In the genomic region with DNA sequence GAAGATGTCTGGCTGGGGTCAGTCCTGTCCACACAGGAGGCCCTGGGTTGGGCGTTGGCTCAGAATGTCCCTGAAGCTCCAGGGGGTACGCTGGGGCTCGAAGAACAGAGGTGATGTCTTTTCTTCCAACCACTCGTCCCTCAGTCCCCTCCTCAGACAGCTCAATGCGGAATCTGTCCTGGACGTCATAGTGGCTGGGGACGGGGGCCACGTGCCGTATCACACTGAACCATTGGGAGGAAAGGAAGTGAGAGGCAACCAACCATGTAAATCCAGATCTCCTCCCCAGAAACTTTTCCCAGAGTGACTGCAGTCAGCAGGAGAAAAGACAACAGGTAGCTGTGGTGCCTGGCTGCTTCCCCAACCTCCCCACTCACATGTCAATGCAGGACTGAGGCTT, we compare ENCODE assay signal across 8 mouse cellular contexts. TPM values are rescaled to one million over a fixed set of nuclear protein-coding genes. Genes with fewer than 3 reads are reported as not detected.
DNase-seq lines count a peak whose midpoint lies in the region; ATAC-seq lines count a peak whose summit lies in the region.

No protein-coding gene starts in this region.

- DNase-seq in cerebellum, adult 9-11 months: peak; percentile 52
- no peak for DNase-seq in cerebellum, postnatal 25 days
- peak; percentile 53 for DNase-seq in 416B (ENCODE audit: low read depth)
- no peak for DNase-seq in forebrain, embryonic 14.5 days (ENCODE audit: low spot score)
- DNase-seq in embryo, embryonic 11 days: no peak
- DNase-seq in urinary bladder, adult 18-20 months (ENCODE audit: low spot score in 2 of 2): no peak
- DNase-seq in frontal cortex, postnatal 14 days (ENCODE audit: low spot score in 2 of 2): no peak

- H3K36me3 ChIP-seq in forebrain, embryonic 14.5 days (ENCODE audit: control insufficient read depth, insufficient read depth, low read length): no peaks in the 10 kb centered on the region
- peaks cover 16% of the 10 kb centered on the region for H3K36me3 ChIP-seq in liver, embryonic 12.5 days

- H3K4me1 ChIP-seq in forebrain, embryonic 14.5 days (ENCODE audit: control insufficient read depth, insufficient read depth, low read length): peaks cover 18% of the 10 kb centered on the region
- H3K4me1 ChIP-seq in liver, embryonic 12.5 days: peaks cover 71% of the 10 kb centered on the region

- no peaks in the 10 kb centered on the region for H3K27me3 ChIP-seq in forebrain, embryonic 14.5 days (replicated peaks; ENCODE audit: control insufficient read depth, insufficient read depth, low read length)
- H3K27me3 ChIP-seq in liver, embryonic 12.5 days (replicated peaks): no peaks in the 10 kb centered on the region

- no peaks in the 10 kb centered on the region for H3K9me3 ChIP-seq in forebrain, embryonic 14.5 days (replicated peaks; ENCODE audit: control insufficient read depth, low read length)
- H3K9me3 ChIP-seq in liver, embryonic 12.5 days (replicated peaks): no peaks in the 10 kb centered on the region

- no peak for ATAC-seq in forebrain, embryonic 14.5 days
- no peak for ATAC-seq in liver, embryonic 12.5 days

- peak overlapping the region; percentile 74 for H3K4me3 ChIP-seq in forebrain, embryonic 14.5 days (ENCODE audit: low read depth, low read length)
- H3K4me3 ChIP-seq in liver, embryonic 12.5 days: peak overlapping the region; percentile 78

- no peak overlapping the region for H3K27ac ChIP-seq in forebrain, embryonic 14.5 days (ENCODE audit: low read depth, low read length)
- peak overlapping the region; percentile 79 for H3K27ac ChIP-seq in liver, embryonic 12.5 days

- H3K4me2 ChIP-seq in forebrain, embryonic 14.5 days (ENCODE audit: low read length): peak overlapping the region; percentile 95
- peak overlapping the region; percentile 96 for H3K4me2 ChIP-seq in liver, embryonic 12.5 days

- WGBS in forebrain, embryonic 14.5 days: 68% methylated on average over 9 of the region's 9 CpGs
- WGBS in liver, embryonic 12.5 days (ENCODE audit: insufficient replicate concordance): 37% methylated on average over 9 of the region's 9 CpGs

- H3K9ac ChIP-seq in forebrain, embryonic 14.5 days (ENCODE audit: low read length): peak overlapping the region; percentile 86
- peak overlapping the region; percentile 85 for H3K9ac ChIP-seq in liver, embryonic 12.5 days

RNA-seq across cellular contexts. Expression of a gene that starts 1.3 kb away (rescaled TPM):
- polyA plus RNA-seq in forebrain, embryonic 14.5 days (2014; fragmentation: Nextera tagmentation; extraction: Ambion mirVana): 44.4 and 58.4 TPM in 2 replicates
- 45.5 and 48.4 TPM in 2 replicates for polyA plus RNA-seq in liver, embryonic 12.5 days (2016; fragmentation: Nextera tagmentation; extraction: Ambion mirVana)

RNA-seq across cellular contexts. Expression of a gene that starts 14.0 kb away (rescaled TPM):
- polyA plus RNA-seq in forebrain, embryonic 14.5 days (2014; fragmentation: Nextera tagmentation; extraction: Ambion mirVana): 10.5 and 12.3 TPM in 2 replicates
- 21.1 and 22.1 TPM in 2 replicates for polyA plus RNA-seq in liver, embryonic 12.5 days (2016; fragmentation: Nextera tagmentation; extraction: Ambion mirVana)

RNA-seq across cellular contexts. Expression of a gene that starts 29.2 kb away (rescaled TPM):
- 0.10 TPM in 1 of 2 replicates, not detected in the other for polyA plus RNA-seq in forebrain, embryonic 14.5 days (2014; fragmentation: Nextera tagmentation; extraction: Ambion mirVana)
- 0.10 TPM in 1 of 2 replicates, not detected in the other for polyA plus RNA-seq in liver, embryonic 12.5 days (2016; fragmentation: Nextera tagmentation; extraction: Ambion mirVana)

RNA-seq across cellular contexts. Expression of a gene that starts 29.3 kb away (rescaled TPM):
- 12.3 and 12.4 TPM in 2 replicates for polyA plus RNA-seq in forebrain, embryonic 14.5 days (2014; fragmentation: Nextera tagmentation; extraction: Ambion mirVana)
- 33.4 and 36.0 TPM in 2 replicates for polyA plus RNA-seq in liver, embryonic 12.5 days (2016; fragmentation: Nextera tagmentation; extraction: Ambion mirVana)

RNA-seq across cellular contexts. Expression of a gene that starts 29.4 kb away (rescaled TPM):
- 4.6 and 6.6 TPM in 2 replicates for polyA plus RNA-seq in forebrain, embryonic 14.5 days (2014; fragmentation: Nextera tagmentation; extraction: Ambion mirVana)
- 7.8 and 9.0 TPM in 2 replicates for polyA plus RNA-seq in liver, embryonic 12.5 days (2016; fragmentation: Nextera tagmentation; extraction: Ambion mirVana)

Comparison
In these comparisons a context has a peak if more than half of its experiments do, and no peak if none do; other contexts are left out.
1. DNase-seq: peak in cerebellum, adult 9-11 months (single experiment) and 416B (single experiment); none in cerebellum, postnatal 25 days (0 of 2), forebrain, embryonic 14.5 days (single experiment), embryo, embryonic 11 days (single experiment), urinary bladder, adult 18-20 months (0 of 2) and frontal cortex, postnatal 14 days (0 of 2).